Mouse (Mus musculus) v-Abl transformed pro-B cells (cell line): ENCODE measurements around the gene Tnni3k.

Experiments used
- in situ Hi-C, 2 experiments: fragments of 400-800 bp; cut with MboI; formaldehyde crosslinking; loops; one replicate each; pipeline ENCODE4 v1.15.1; 2025; ENCODE audit not compliant: unreplicated experiment in 2 of 2

The Tnni3k gene

GRCm38 (mm10) chr3:154961284-154961683 is 93.9 kb downstream of the Tnni3k start:
- in situ Hi-C loops = no loop called here

DNA sequence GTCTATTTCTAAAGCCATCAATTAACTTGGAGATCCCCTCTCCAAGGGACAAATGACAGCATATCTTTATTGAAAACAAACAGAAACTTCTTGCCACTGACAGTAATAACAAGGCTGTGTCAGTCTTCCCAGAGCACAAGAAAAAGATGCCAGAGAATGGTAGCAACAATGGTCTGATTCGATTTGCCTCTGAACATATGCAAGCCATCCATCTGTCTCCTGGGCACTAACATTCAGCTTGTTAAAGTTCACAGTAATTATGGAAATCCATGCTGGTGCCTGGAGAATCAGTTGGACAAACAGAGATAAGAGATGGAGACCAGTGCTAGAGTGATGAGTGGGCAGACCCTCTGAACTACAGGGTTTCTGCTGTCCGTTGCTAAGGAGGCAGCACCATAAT is 102.1 kb downstream of the Tnni3k start:
- in situ Hi-C loops = no loop called here

DNA sequence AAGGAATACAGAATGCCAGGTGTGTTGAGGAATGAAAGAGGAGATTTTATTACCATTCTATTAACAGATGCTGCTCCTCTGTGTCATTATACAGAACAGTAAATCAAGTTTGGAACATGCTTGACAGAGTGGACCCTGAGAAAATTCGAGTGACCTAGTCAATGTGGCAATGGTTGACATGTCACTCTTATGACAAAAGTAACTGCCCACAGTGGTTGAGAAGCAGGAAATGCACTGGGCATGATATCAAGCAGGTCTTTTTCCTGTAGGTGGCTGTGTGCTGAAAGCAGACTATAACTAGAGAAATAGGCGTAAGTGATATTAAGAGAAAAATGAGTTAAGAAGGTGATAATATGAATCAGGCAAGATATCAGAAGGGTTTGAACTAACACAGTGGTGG is 105.7 kb downstream of the Tnni3k start:
- in situ Hi-C loops = no loop called here

- in situ Hi-C loops = no loop called here
Measured at GRCm38 (mm10) chr3:154945688-154946161, 109.5 kb downstream of the Tnni3k start.

GRCm38 (mm10) chr3:154927757-154928156 is 127.5 kb downstream of the Tnni3k start:
- in situ Hi-C loops = no loop called here

DNA sequence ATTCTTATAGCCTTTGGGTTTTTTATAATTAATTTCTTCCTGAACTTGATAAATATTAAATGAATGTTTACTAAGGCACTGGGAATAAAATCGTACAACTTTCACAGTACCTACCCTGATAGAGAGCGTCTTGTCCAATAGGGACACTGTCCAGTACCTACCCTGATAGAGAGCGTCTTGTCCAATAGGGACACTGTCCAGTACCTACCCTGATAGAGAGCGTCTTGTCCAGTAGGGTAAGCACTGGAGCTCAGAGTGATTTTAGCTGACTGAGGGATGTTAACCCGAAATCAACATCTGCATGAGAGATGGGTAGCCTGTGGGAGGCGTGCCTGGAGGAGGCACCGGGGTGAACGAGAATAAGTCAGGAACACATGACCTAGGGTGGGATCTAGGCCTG is 130.3 kb downstream of the Tnni3k start:
- in situ Hi-C loops = no loop called here

- in situ Hi-C loops = no loop called here
Measured at GRCm38 (mm10) chr3:154915566-154915965, 139.6 kb downstream of the Tnni3k start.

GRCm38 (mm10) chr3:154913641-154914040 is 141.6 kb downstream of the Tnni3k start:
- in situ Hi-C loops = no loop called here

- in situ Hi-C loops = no loop called here
Measured at GRCm38 (mm10) chr3:154896737-154897136, 158.5 kb downstream of the Tnni3k start.

- in situ Hi-C loops = no loop called here
Measured at GRCm38 (mm10) chr3:154893225-154893624, 162.0 kb downstream of the Tnni3k start.

GRCm38 (mm10) chr3:154885452-154885851 is 169.8 kb downstream of the Tnni3k start:
- in situ Hi-C loops = no loop called here

GRCm38 (mm10) chr3:154885048-154885447 is 170.2 kb downstream of the Tnni3k start:
- in situ Hi-C loops = no loop called here

DNA sequence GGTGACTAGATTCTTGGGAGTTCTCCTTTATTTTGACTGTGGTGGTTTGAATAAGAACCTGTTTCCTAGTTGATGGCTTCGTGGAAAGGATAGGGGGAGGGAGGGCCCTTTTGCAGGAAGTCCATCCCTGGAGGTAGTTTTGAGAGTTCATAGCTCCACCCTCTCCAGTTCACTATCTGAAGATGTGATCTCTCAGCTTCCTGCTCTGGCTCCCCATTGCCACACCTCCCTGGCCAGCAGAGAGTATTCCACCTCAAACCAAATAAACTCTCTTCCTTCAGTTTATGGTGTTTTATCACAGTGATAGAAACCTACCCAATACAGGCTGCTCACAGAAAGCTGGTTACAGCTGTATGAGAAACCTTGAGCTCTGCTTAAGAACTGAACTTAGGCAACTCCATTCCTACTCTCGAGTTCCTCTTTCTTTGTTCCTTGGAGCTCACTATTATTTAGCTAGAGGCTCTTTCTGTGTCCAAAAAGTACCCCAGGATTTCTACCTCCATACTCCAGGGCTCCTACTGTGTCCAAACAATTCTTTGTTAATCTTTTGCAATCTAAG is 173.7 kb downstream of the Tnni3k start:
- in situ Hi-C loops = no loop called here

- in situ Hi-C loops = no loop called here
Measured at GRCm38 (mm10) chr3:154880536-154880939, 174.7 kb downstream of the Tnni3k start.

GRCm38 (mm10) chr3:154880108-154880507 is 175.1 kb downstream of the Tnni3k start:
- in situ Hi-C loops = no loop called here

- in situ Hi-C loops = no loop called here
Measured at GRCm38 (mm10) chr3:154879515-154879914, 175.7 kb downstream of the Tnni3k start.

- in situ Hi-C loops = no loop called here
Measured at GRCm38 (mm10) chr3:154879080-154879479, 176.1 kb downstream of the Tnni3k start.

DNA sequence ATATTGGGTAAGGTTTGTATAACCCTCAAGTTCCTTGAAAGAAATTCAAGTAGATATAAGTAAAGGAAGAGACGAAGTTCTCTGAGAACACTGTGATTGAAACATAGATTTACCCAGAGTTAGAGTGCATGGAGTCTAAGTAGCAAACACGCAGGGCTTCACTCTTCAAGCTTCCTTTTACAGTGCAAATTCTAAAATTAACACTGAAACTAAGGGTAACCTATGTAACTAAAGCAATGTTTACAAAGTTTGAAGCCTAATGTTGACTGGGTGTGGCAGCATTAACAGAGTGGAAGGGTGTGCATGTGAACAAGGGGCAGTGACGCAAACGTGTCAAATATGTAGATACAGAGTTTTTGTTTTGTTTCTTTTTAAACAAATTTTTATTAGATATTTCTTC is 186.4 kb downstream of the Tnni3k start:
- in situ Hi-C loops = no loop called here

DNA sequence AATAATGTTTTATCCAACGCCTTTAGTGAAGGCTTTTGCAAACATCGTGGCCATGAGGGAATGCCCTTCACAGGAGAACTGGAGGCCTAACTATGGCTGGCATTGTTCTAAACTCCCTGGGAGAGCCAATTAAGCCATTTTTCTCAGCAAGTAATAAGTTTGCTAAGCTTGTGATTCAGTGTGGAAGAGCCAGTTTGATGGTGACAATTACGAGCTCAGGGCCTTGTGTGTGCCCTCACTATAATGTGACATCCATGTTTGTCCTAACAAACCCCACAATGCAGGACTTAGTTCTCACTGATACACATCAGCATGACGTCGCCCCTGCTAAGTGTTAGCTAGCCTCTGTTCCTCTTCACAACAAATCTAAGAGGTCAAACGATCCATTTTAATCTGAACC is 193.3 kb downstream of the Tnni3k start:
- in situ Hi-C loops = no loop called here

- in situ Hi-C loops = no loop called here
Measured at GRCm38 (mm10) chr3:154859721-154860120, 195.5 kb downstream of the Tnni3k start.

DNA sequence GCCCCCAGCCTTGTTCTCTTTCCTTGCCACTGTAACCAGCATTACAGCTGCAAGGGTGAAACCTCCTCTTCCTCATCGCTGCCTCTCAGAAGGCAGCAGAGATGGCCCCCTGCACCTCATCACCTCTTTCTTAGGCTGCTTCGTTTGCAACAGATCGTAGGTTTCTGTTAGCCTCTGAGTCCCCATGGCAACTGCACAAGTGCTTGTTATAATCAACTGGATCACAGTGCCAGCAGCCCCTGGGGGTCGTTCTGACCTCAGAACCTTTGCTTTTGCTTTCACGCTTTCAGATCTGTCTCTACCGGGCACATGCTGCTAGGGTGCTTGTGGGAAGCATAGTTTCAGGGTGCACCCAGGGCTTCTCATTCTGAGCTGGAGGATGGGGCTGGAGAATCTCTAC is 201.9 kb downstream of the Tnni3k start:
- in situ Hi-C loops = no loop called here

DNA sequence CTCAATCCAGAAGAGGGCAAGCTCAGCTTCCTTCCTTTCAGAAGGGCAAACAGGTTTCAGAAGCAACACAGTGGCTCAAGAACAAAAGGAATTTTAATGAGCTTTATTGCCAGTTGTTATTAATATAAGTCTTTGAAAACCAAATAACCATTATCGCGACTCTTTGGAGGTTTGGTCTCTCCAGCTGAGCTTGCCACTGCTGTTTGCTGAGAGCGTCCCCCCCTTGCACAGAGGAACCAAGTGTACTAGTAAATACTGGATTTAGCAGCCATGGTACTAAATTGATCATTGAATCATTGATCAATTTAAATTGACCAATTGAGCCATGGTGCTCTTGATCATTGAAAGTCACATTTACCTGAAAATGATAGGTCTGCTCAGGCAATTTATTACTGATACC is 202.9 kb downstream of the Tnni3k start:
- in situ Hi-C loops = no loop called here

GRCm38 (mm10) chr3:154842247-154842646 is 213.0 kb downstream of the Tnni3k start:
- in situ Hi-C loops = no loop called here
